Mouse (Mus musculus) heart, adult 2 months (tissue): ENCODE data around the gene Pla2g3. TPM values are rescaled to one million over a fixed set of nuclear protein-coding genes. Genes with fewer than 3 reads are reported as not detected.

Experiments used
- DNase-seq, 2 experiments: peaks; one replicate each; pipeline ENCODE4 v3.0.0; 2021
- H3K27ac ChIP-seq: fragments of 200-600 bp; 2 replicates; pipeline ENCODE4 v1.8.1; 2022
- H3K27me3 ChIP-seq: fragments of 200-500 bp; 2 replicates; pipeline ENCODE4 v1.6.1; 2012; ENCODE audit warnings: mild to moderate bottlenecking, low read length, inconsistent platforms, mixed read lengths; ENCODE audit not compliant: control insufficient read depth, insufficient read depth
- H3K36me3 ChIP-seq: fragments of 200-500 bp; 2 replicates; pipeline ENCODE4 v1.6.1; 2012; ENCODE audit warnings: low read length, inconsistent platforms; ENCODE audit not compliant: control insufficient read depth, insufficient read depth
- H3K4me1 ChIP-seq: fragments of 200-500 bp; 2 replicates; pipeline ENCODE4 v1.6.1; 2011; ENCODE audit warnings: low read length; ENCODE audit not compliant: control insufficient read depth, insufficient read depth
- H3K4me3 ChIP-seq: fragments of 200-600 bp; 2 replicates; pipeline ENCODE4 v1.8.1; 2022
- H3K79me2 ChIP-seq: fragments of 200-500 bp; replicated peaks from 2 replicates; pipeline ENCODE4 v1.6.1; 2012; ENCODE audit warnings: mild to moderate bottlenecking, inconsistent platforms, low read length, moderate library complexity, mixed read lengths; ENCODE audit not compliant: control insufficient read depth, insufficient read depth
- H3K9ac ChIP-seq: fragments of 200-500 bp; 2 replicates; pipeline ENCODE4 v1.6.1; 2012; ENCODE audit warnings: low read depth, mild to moderate bottlenecking, control low read depth, inconsistent platforms, low read length, mixed read lengths
- CTCF ChIP-seq: fragments of 200-600 bp; IDR thresholded peaks from 2 replicates; pipeline ENCODE4 v1.8.1; 2022; ENCODE audit warnings: antibody characterized with exemption, mild to moderate bottlenecking, moderate library complexity
- EP300 ChIP-seq: fragments of 200-500 bp; IDR thresholded peaks from 2 replicates; pipeline ENCODE4 v1.6.1; 2011; ENCODE audit warnings: low read depth, low read length, control low read depth; ENCODE audit not compliant: insufficient read depth
- POLR2A ChIP-seq: fragments of 200-500 bp; IDR thresholded peaks from 2 replicates; pipeline ENCODE4 v1.6.1; 2011; ENCODE audit warnings: mild to moderate bottlenecking, low read depth, low read length, control low read depth; ENCODE audit not compliant: insufficient read depth
- WGBS: fragments of 180-500 bp; shearing (Covaris S2); methylation state at CpG from one replicate; pipeline ENCODE4 v1.1.7; 2018; 5-methylcytosine and 5-hydroxymethylcytosine counted together
- intact Hi-C: fragments of 180-260 bp; cut with DNase I; formaldehyde crosslinking; loops from one replicate; pipeline ENCODE4 v1.15.1; 2025
- polyA plus RNA-seq: library from polyadenylated mRNA; depleted of rRNA; stranded (reverse); fragments of >200 nt; gene quantifications from 2 replicates; pipeline ENCODE4 v1.2.3, GENCODE M21; 2012
- total RNA-seq, 2 experiments: library from RNA; stranded (reverse); gene quantifications; 2 replicates each; pipeline ENCODE4 v1.2.3; 2021

Gene Pla2g3
- total and polyA plus RNA-seq, 3 experiments, result 0.09 to 0.25 TPM; not detected in 1

- Histone ChIP-seq H3K4me1 (peaks cover 7% of the 10 kb centered on the region), H3K9ac (peak overlapping the region; percentile 70), H3K27ac (peak overlapping the region; percentile 81), H3K36me3 (no peaks in the 10 kb centered on the region; the same call in 1 of the 2 replicates), H3K79me2 (no peaks in the 10 kb centered on the region), H3K4me3 (peak overlapping the region; percentile 79), H3K27me3 (no peaks in the 10 kb centered on the region)
- no peak for DNase-seq
- 11% methylated on average over 4 of the region's 4 CpGs for WGBS
- TF ChIP-seq CTCF (no peak), EP300 (no peak), POLR2A (no peak)
- intact Hi-C loops, result loop anchor here (5.0 to 10.0 kb wide), 2 partner anchors 132 to 170 kb away; partner anchors contain the start of gene Morc2a
Measured at GRCm38 (mm10) chr11:3515216-3515615, 27.1 kb downstream of the Pla2g3 start.

GRCm38 (mm10) chr11:3515637-3516036 lies 27.6 kb downstream of the Pla2g3 start:
- peak overlapping the region; percentile 81 for H3K27ac ChIP-seq
- H3K36me3 ChIP-seq, result no peaks in the 10 kb centered on the region; the same call in 1 of the 2 replicates
- 54% methylated on average over 4 of the region's 4 CpGs for WGBS
- peak in 1 of 2 experiments; percentile 40 for DNase-seq
- H3K27me3 ChIP-seq, result no peaks in the 10 kb centered on the region
- intact Hi-C loops, result loop anchor here (5.0 to 10.0 kb wide), 2 partner anchors 132 to 171 kb away; partner anchors contain the start of gene Morc2a
- peak overlapping the region; percentile 31 for H3K9ac ChIP-seq
- H3K4me3 ChIP-seq, result peak overlapping the region; percentile 79
- no peak for TF ChIP-seq CTCF
- TF ChIP-seq EP300, result no peak
- TF ChIP-seq POLR2A, result no peak
- peaks cover 7% of the 10 kb centered on the region for H3K4me1 ChIP-seq
- no peaks in the 10 kb centered on the region for H3K79me2 ChIP-seq

- DNase-seq, result no peak
- intact Hi-C loops, result loop anchor here (5.0 to 10.0 kb wide), 2 partner anchors 131 to 171 kb away; partner anchors contain the start of gene Morc2a
- Histone ChIP-seq H3K36me3 (no peaks in the 10 kb centered on the region; the same call in 1 of the 2 replicates), H3K27me3 (no peaks in the 10 kb centered on the region), H3K9ac (no peak overlapping the region), H3K4me3 (no peak overlapping the region; the same call in 1 of the 2 replicates), H3K79me2 (no peaks in the 10 kb centered on the region), H3K4me1 (peaks cover 7% of the 10 kb centered on the region), H3K27ac (peak overlapping the region; percentile 17)
- 72% methylated on average over 5 of the region's 5 CpGs for WGBS
- TF ChIP-seq POLR2A, result no peak
- TF ChIP-seq CTCF, result no peak
- no peak for TF ChIP-seq EP300
Measured at GRCm38 (mm10) chr11:3516121-3516520, 28.0 kb downstream of the Pla2g3 start.

GRCm38 (mm10) chr11:3516859-3517845 lies 29.1 kb downstream of the Pla2g3 start:
- peak in 1 of 2 experiments; percentile 61 for DNase-seq
- intact Hi-C loops, result loop anchor here (5.0 to 10.0 kb wide), 2 partner anchors 130 to 172 kb away; partner anchors contain the start of gene Morc2a
- 6% methylated on average over 50 of the region's 50 CpGs for WGBS

GRCm38 (mm10) chr11:3517846-3518732 lies 30.0 kb downstream of the Pla2g3 start:
- Histone ChIP-seq H3K9ac (peak overlapping the region; percentile 25; the same call in 1 of the 2 replicates), H3K79me2 (no peaks in the 10 kb centered on the region), H3K4me1 (peaks cover 8% of the 10 kb centered on the region), H3K36me3 (peaks cover 2% of the 10 kb centered on the region), H3K4me3 (no peak overlapping the region), H3K27me3 (no peaks in the 10 kb centered on the region), H3K27ac (no peak overlapping the region; the same call in 1 of the 2 replicates)
- TF ChIP-seq POLR2A, result peak; percentile 8; the same call in 1 of the 2 replicates
- TF ChIP-seq EP300, result 0 out of 2 replicates have a peak, but pooled peaks have one; percentile 15
- TF ChIP-seq CTCF, result no peak
- 32% methylated on average over 13 of the region's 13 CpGs for WGBS
- intact Hi-C loops, result loop anchor here (5.0 to 10.0 kb wide), 2 partner anchors 129 to 173 kb away; partner anchors contain the start of gene Morc2a
- peak in 1 of 2 experiments; percentile 42 for DNase-seq

More at GRCm38 (mm10) chr11:3516859-3517845, 29.1 kb downstream of the Pla2g3 start:
- peaks cover 8% of the 10 kb centered on the region for H3K4me1 ChIP-seq
- H3K9ac ChIP-seq, result peak overlapping the region; percentile 25; the same call in 1 of the 2 replicates
- peak; percentile 83; the same call in 1 of the 2 replicates for TF ChIP-seq EP300
- TF ChIP-seq POLR2A, result peak; percentile 49
- no peak for TF ChIP-seq CTCF
- H3K36me3 ChIP-seq, result no peaks in the 10 kb centered on the region; the same call in 1 of the 2 replicates
- peak overlapping the region; percentile 16; the same call in 1 of the 2 replicates for H3K4me3 ChIP-seq
- H3K79me2 ChIP-seq, result no peaks in the 10 kb centered on the region
- no peaks in the 10 kb centered on the region for H3K27me3 ChIP-seq
- H3K27ac ChIP-seq, result no peak overlapping the region
